Mouse (Mus musculus) heart, postnatal 0 days (tissue): ENCODE measurements around the gene Plcb4.

Experiments
- CTCF ChIP-seq: IDR thresholded peaks from 2 replicates; pipeline ENCODE4 v1.5.1; 2016; ENCODE audit warnings: antibody characterized with exemption, control low read depth, low read depth
- EP300 ChIP-seq: IDR thresholded peaks from 2 replicates; pipeline ENCODE4 v1.6.1; 2016; ENCODE audit warnings: antibody characterized with exemption, low read depth

DNA sequence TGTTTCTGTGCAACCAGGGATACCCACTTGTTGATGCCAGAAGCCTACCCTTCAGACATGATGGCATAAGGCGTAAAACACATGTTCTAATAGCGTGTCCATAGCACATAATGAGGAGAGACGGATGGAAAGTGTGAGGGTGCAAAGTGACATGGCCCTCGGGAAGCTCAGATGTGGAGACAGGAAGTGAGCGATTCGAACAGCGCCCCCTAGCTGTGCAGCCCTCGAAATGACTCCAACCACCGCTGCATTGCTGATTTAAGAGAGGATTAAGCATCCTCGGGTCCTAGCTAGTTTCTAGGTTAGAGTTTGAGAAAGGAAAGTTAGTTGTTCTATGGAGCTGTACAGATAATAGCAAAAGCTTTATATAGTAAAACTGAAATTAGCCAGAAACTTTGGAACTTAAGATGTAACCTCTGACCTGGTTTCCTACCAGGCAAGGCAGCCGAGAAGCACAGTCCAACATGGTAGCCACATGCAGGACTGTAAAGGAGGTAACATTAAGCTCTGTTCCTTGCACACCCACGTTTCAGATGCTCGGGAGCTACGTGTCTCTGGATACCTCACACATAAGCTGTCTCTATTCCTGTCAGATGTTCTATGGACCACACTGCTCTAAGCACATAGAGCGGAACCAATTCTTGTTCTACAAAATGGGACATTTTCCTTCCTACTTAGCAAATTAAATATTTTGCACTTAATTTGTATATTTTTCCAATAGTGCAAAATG lies 326.9 kb downstream of the Plcb4 start:
- no peak for TF ChIP-seq EP300
- TF ChIP-seq CTCF, result 0 out of 2 replicates have a peak, but pooled peaks have one; percentile 27
